Mouse (Mus musculus): Measurements from ENCODE around the gene Gm4952. TPM values are rescaled to one million over a fixed set of nuclear protein-coding genes. Genes with fewer than 3 reads are reported as not detected.
"Not testable (repeated sequence)": the region's sequence is repeated elsewhere in the genome, so short reads cannot be mapped to it uniquely, and the experiment has no call there.

Gm4952 gene
- total RNA-seq, 2 experiments from 2014 or later, result not detected

DNA sequence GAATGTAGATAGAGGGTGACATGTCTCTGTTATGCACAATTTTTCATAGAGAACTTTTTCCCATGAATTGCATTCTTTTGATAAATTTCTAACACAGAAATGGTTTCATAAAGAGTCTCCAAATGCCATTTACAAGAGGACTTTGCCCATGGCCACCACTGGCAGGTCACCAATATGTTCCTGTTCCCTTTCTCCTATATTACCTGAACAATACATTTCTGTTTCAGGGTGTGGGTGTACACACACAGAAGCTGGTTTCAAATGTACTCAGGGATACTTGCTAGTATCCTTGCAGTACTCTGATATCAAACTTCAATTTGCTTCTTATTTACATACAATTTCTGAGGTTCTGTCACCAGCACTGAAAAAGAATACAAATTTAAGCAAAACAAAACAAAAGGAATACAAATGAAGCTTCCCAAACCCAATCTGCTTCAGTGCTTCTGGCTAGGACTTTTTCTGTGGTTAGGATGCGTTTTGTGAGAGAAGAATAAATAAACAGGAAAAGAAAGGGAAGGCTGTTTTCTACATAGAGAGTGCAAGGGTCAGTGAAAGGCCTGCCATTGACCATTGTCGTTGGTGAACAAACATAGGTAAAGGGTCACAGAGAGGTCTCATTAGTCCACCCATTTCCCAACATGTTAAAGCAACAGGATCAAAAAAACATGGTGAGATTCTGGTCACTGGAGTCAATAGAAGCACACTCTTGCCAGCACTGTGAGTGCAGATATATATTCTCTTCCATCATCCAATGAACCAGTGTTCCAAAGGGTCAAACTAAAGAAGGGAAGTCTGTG, 1.1 kb downstream of the Gm4952 start:
- DNase-seq (ENCODE audit: low spot score in 2 of 2), result no peak

DNA sequence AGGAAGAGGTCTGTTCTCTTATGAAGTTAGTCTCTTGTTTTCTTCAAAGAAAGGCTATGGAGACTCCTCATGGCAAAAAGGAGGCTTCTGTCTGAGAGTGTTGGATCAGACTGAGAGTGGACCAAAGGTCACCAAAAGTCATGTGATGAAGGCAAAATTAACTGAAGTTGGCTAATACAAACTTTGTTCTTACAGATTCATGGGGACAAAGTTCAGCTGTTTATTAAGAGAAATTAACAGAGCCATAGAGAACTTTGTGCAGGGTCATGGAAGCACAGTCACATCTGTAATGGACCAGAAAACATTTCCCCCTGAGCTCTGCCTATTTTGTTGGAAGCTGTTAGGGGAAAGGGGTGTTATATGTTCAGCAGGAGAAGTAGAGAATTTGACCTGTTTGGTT, 8.6 kb downstream of the Gm4952 start:
- no peak for DNase-seq (ENCODE audit: low spot score in 2 of 2)

DNA sequence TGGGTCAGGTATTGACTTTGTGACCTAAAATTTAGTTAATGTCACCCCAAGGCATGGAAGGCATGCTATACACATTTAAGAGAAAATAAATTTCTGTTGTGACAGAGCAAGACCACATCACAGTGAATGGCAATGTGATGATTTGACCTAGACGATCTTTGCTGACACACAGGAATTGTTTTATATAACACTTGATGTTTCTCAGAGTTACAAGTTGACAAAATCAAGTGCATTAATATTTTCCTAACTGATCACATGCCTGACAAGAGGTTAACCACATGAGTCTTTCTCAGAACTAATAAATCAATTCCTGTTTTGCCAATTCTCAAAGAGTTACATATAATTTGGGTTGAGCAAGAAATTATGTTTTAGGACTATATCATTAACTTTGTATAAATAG, 13.9 kb downstream of the Gm4952 start:
- DNase-seq (ENCODE audit: low spot score in 2 of 2), result no peak

DNA sequence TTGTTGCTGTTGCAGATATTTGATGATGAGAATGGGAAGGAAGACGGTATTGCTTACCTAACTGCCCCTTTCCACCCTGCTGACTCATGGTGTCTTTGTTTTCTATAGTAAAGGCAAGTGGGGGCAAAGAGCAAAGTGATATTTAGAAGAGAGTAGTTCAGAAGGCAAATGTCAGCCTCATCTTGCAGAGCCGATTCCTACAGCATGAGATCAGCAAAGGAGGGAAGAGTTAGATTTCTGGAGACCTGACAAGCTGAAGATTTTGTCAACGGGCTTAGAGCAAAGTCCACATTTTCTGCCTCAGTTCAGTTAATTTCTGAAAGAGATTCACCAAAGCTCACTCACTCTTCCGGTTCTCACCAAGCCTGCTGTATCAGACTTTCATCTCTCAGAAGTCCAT, 33.4 kb downstream of the Gm4952 start, which contains the start of gene Glyat:
Gene Glyat, plus strand, starts transcription at position 133 of the 400 bp plus-strand sequence.
- DNase-seq (ENCODE audit: low spot score in 2 of 2), result no peak

DNA sequence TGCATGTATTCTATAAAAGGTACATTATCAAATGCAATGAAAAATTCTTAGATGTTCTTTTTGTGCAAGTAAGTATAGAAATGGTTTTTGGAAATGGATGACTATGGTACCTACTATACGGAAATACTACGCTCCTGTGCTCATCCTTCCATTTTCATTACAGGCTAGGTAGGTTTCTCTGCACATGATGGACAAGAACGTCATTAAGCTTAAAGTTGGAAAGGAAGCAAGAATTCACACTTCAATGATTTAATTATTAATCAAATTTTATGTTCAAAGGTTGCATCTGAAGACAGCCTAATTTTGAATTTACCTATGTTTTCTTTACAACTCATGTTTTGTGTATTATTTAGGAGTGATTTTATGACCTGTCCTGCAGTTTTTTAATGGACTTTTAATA, 34.5 kb downstream of the Gm4952 start:
- DNase-seq (ENCODE audit: low spot score in 2 of 2), result no peak

DNA sequence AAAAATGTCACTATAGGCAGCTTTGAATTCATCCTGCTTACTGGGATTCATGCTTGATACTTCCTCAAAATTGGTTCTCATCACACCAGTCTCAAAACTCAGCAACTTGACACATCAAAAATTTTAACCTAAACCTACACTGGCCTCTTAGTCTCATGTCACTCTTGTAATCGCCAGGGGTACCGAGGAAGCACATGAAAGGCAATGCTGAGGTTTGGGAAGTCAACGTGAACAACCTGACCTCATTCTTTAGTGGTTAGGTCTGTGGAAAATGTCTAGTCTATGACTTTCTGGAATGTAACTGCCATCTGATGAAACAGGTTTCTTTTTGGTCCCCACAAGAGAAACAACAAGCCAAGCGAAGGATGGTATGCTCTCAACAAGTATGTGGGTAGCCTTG, 35.2 kb downstream of the Gm4952 start:
- no peak for DNase-seq (ENCODE audit: low spot score in 2 of 2)

DNA sequence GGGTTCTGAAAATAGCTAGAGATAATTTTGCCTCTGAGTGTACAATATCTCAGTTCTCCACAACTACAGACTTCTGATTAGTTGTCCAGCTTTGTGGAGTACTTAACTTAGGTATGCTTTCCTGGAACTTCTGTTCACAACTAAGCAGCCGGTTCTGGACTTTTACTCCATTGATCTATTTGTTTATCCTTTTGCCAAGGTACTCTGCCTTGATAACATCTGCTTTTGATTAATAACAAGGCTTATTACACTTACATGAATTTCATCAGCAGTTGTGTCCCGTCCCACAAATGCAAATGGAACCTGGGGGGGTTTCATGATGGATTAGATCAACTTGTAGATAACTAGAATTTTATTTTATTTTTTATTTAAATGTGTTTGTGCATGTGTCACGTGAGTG, 37.1 kb downstream of the Gm4952 start:
- no peak for DNase-seq (ENCODE audit: low spot score in 2 of 2)

DNA sequence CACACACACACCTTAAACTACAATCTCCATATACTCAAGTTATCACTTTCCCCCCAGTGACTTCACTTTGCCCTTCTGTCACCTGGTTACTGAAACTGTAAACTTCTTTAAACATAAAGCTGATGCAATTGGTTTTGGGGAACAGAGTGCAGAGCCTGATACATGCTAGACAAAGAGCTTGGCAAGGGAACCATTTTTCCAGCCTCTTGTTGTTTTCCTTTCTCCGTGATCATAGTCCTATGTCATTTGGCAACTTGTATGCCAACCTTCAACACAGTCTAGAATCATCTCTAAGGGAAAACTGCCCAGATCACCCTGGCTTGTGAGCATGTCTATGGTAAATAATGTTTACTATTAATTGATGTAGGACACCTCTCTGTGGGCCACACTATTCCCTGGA, 38.3 kb downstream of the Gm4952 start:
- DNase-seq (ENCODE audit: low spot score in 2 of 2), result no peak

DNA sequence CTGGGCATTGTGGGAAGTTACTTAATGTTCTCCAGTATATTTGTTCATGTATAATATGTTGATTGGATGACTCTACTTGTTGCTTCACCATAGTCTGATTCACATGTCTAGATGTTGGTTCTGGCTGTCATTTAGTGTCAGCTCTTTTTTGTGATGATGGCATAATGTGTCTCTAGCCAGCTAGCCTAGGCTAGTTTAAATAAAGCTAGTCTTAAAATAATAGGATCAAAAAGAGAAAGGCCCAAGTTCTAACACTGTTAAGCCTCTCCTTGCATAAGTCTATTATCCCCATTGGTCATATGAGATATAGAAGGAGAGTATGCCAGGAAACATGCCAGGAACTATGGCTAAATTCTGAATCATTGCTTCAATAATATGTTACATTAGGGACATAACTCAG, 49.7 kb downstream of the Gm4952 start:
- no peak for DNase-seq (ENCODE audit: low spot score in 2 of 2)

DNA sequence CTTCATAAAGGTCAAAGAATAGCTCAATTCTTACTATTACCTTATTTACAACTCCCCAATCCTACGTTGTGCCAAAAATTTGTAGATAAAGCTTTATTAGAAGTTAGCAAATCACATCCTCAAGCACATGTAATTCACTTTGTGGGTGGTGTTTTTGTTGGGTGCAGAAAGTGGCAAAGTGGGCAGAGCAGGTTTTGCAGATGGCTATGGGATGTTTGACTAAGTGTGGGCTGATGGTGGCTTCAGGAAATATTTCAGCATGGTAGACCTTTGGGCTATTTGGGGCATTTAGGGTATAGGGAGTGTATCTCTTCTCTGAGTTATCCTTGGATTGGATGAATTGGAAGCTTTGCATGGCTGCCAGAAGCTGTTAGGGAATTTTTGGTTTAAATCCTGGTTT, 66.4 kb downstream of the Gm4952 start:
- DNase-seq (ENCODE audit: low spot score in 2 of 2), result no peak

DNA sequence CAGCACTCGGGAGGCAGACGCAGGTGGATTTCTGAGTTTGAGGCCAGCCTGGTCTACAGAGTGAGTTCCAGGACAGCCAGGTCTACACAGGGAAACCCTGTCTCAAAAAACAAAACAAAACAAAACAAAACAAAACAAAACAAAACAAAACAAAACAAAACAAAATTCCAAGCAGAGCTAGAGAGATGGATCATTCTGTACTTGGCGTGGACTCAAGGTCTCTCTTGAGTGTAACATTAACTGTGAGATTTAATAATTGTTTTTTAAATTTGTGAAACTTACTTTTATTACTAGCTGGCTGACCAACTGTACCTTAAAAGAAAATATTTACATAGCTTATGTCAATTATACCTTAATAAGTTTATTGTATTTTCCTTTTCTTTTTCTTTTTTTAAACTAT, 68.8 kb downstream of the Gm4952 start:
- not testable (repeated sequence) for DNase-seq (ENCODE audit: low spot score in 2 of 2)

DNA sequence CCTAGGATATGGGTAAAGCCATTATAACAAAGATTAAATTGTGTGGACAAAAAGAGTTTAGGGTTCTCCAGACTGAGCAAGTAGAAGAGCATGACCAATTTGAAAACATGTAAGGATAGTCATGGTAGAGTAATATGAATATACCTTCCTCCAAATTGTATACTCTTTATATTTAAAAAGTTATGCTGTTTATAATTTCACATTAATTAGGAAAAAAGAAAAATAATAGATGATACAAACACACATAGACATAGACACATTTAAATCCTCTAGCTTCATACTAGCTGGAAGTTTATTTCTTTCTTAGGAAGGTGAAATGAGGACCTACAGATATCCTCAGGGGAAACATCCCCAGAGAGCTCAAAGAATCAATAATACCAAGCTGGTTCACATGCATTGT, 70.4 kb downstream of the Gm4952 start, which contains the start of gene Olfr1442:
Gene Olfr1442, plus strand, starts transcription at position 301 of the 400 bp plus-strand sequence.
- DNase-seq (ENCODE audit: low spot score in 2 of 2), result no peak

DNA sequence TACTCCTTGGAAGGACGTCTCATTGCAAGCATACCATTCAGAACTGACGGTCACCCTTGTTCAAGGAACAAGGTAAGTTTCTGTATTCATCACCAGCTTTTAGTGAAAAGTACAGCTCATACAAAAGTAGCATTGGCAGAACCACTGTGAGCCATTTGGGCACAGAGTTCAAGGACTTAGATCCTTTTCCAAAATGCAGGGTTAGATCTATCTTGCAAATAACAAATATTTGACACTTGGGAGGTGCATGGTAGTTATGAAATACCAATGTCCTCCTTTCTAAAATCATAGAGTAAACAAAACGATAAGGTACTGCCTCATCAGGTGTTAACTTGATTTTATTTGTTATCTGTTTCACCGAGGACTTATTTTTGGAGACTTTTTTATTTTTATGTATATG, 71.3 kb downstream of the Gm4952 start:
- no peak for DNase-seq (ENCODE audit: low spot score in 2 of 2)

DNA sequence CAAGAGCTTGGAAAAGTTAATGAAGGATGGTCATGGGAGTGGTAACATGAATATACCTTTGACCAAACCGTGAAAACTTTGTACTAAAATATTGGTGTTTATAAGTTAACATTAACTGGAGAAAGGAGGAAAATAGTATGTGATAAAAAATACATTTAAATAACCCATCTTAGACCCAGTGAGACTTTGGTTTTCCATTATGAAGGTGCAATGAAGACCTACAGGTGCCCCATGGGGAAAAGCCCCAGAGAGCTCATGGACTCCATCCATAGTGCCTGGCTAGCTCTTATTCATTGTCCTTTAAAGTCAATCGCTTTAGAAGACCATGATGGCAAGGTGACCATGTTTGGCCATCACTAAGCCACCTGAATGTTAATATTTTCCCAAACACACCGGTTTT, 78.0 kb downstream of the Gm4952 start, which contains the start of gene Olfr1443:
Gene Olfr1443, plus strand, starts transcription at position 301 of the 400 bp plus-strand sequence.
- no peak for DNase-seq (ENCODE audit: low spot score in 2 of 2)

Other genes with a start within 250 kb of the Gm4952 start
- not detected for gene Olfr1440, start 212.7 kb upstream of the Gm4952 start, total RNA-seq (2021)
- gene Olfr1441, start 182.5 kb upstream of the Gm4952 start, total RNA-seq (2021), result not detected
- not detected for gene Pfpl, start 172.1 kb upstream of the Gm4952 start, total RNA-seq (2021)
- 1 to 10 TPM; 7.8 to 9.4 TPM for gene Mpeg1, start 139.2 kb upstream of the Gm4952 start, total RNA-seq (2021)
- 10 to 100 TPM; 34.6 to 35.6 TPM for gene Dtx4, start 98.5 kb upstream of the Gm4952 start, total RNA-seq (2021)
- 1 to 10 TPM in 1 of 2 experiments, under 1 TPM in 1; 0.91 to 1.7 TPM for gene Fam111a, start 54.2 kb upstream of the Gm4952 start, total RNA-seq (2021)
- under 1 TPM; 0.20 to 0.36 TPM for gene Glyat, start 33.3 kb downstream of the Gm4952 start, total RNA-seq (2021)
- gene Olfr1442, start 70.5 kb downstream of the Gm4952 start, total RNA-seq (2021), result not detected
- gene Olfr1443, start 78.1 kb downstream of the Gm4952 start, total RNA-seq (2021), result not detected
- not detected for gene Keg1, start 95.8 kb downstream of the Gm4952 start, total RNA-seq (2021)
- 1 to 10 TPM; 2.7 to 3.1 TPM for gene Cntf, start 165.7 kb downstream of the Gm4952 start, total RNA-seq (2021)
- 10 to 100 TPM; 84.6 to 90.8 TPM for gene Zfp91, start 196.2 kb downstream of the Gm4952 start, total RNA-seq (2021)
- gene Lpxn, start 196.2 kb downstream of the Gm4952 start, total RNA-seq (2021), result 1 to 10 TPM; 1.0 to 1.9 TPM
- not detected for gene Gm5244, start 246.7 kb downstream of the Gm4952 start, total RNA-seq (2021)